Mouse (Mus musculus) cortical plate, adult 2 months (tissue): ENCODE results near the gene Foxp1.

ENCODE experiments used
- CTCF ChIP-seq: fragments of 200-500 bp; IDR thresholded peaks from 2 replicates; pipeline ENCODE4 v1.5.1; 2011; ENCODE audit warnings: mild to moderate bottlenecking, control low read depth, low read length; ENCODE audit not compliant: insufficient read depth; ENCODE audit errors: extremely low read depth
- POLR2A ChIP-seq: fragments of 200-500 bp; IDR thresholded peaks from 2 replicates; pipeline ENCODE4 v1.6.1; 2011; ENCODE audit warnings: mild to moderate bottlenecking, low read length, control low read depth; ENCODE audit not compliant: insufficient read depth; ENCODE audit errors: extremely low read depth

DNA sequence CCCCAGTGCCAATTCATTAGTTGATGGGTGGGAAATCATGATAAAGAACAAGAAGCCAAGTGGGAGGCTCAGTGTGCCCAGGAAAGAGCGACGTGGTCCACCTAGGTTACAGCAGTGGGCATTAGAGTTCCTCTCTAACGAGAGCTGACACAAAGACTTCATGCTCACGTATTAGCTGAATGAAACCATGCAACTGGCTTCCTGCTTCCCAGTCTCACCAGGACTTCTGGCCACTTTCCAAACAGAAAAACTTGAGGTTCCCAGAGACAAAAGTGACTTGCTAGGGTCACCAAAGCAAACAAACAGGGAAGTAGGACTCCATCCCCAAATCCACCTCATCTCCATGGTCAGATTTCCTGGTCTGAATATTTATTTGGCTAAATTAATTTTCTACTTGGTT, 144.8 kb downstream of the Foxp1 start:
- TF ChIP-seq POLR2A (no peak), CTCF (no peak)
